In the genomic region with DNA sequence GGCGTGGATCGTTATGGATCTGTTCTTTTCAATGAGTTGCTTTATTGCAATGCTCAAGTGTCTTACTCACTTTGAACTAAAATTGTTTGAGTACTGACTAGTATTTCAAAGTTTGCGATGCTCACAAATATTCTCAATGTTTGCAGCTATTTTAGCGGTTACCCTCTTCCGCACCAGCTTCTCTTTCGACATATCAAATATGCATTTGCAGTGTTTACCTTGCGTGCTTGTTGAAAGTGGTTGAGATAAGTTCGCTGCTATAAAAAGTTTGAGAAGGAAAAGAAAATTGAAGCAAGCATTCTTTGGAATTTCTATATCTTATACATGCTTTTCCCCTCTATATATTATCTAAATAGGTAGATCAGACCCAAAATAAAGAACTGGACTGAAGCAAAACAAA, we compare ENCODE assay signal across 9 mouse cellular contexts.
A peak's percentile ranks its signal among the peaks of the same experiment; 100 is the strongest.
DNase-seq lines count a peak whose midpoint lies in the region; ATAC-seq and TF ChIP-seq lines count a peak whose summit lies in the region.
"Had no signal": no experiment of that assay in that cellular context is flagged by ENCODE, and none has a peak within 500 bp of the region (broad histone marks: within the 10 kb centered on the region; RNA-seq: fewer than 3 reads in every experiment).

No protein-coding gene starts in this region.

- H3K36me3 ChIP-seq in heart, embryonic 11.5 days (ENCODE audit: control insufficient read depth, insufficient read depth, low read length), result no peaks in the 10 kb centered on the region
- no peaks in the 10 kb centered on the region for H3K36me3 ChIP-seq in neural tube, embryonic 11.5 days (ENCODE audit: control insufficient read depth, insufficient read depth, low read length)
- no peaks in the 10 kb centered on the region for H3K36me3 ChIP-seq in kidney, adult 2 months (ENCODE audit: control insufficient read depth, insufficient read depth, low read length)

- no peak for ATAC-seq in heart, embryonic 11.5 days (replicated peaks; ENCODE audit: insufficient number of reproducible peaks, low FRiP score, low TSS enrichment)
- no peak for ATAC-seq in neural tube, embryonic 11.5 days (ENCODE audit: insufficient read depth, low FRiP score, low TSS enrichment)
- ATAC-seq: Patski had no signal

- no peaks in the 10 kb centered on the region for H3K9me3 ChIP-seq in heart, embryonic 11.5 days (replicated peaks; ENCODE audit: control insufficient read depth, low read length)
- H3K9me3 ChIP-seq in neural tube, embryonic 11.5 days (ENCODE audit: control insufficient read depth, low read length), result no peaks in the 10 kb centered on the region

- H3K27me3 ChIP-seq in heart, embryonic 11.5 days (ENCODE audit: control insufficient read depth, insufficient read depth, low read length), result no peaks in the 10 kb centered on the region
- no peaks in the 10 kb centered on the region for H3K27me3 ChIP-seq in neural tube, embryonic 11.5 days (ENCODE audit: control insufficient read depth, insufficient read depth, low read length)
- no peaks in the 10 kb centered on the region for H3K27me3 ChIP-seq in kidney, adult 2 months (replicated peaks; ENCODE audit: control insufficient read depth, insufficient read depth, low read length)

- no peak for TF ChIP-seq POLR2A in kidney, adult 2 months (IDR thresholded peaks at IDR 0.05; ENCODE audit: low read depth, low read length)

- peak overlapping the region; percentile 67 for H3K4me2 ChIP-seq in heart, embryonic 11.5 days
- peak overlapping the region; percentile 43 for H3K4me2 ChIP-seq in neural tube, embryonic 11.5 days (ENCODE audit: low read depth)

- H3K4me3 ChIP-seq in heart, embryonic 11.5 days (ENCODE audit: low read depth, low read length), result peak overlapping the region; percentile 28; the same call in 1 of the 2 replicates
- peak overlapping the region; percentile 22 for H3K4me3 ChIP-seq in neural tube, embryonic 11.5 days (ENCODE audit: low read depth, low read length)
- no peak overlapping the region for H3K4me3 ChIP-seq in kidney, adult 2 months (ENCODE audit: insufficient read depth, low read depth, low read length)

- intact Hi-C loops in heart, postnatal 25 days (cut with DNase I), result no loop called here

- DNase-seq in heart, postnatal 25 days (ENCODE audit: low spot score), result no peak
- DNase-seq in neural tube, embryonic 11.5 days (ENCODE audit: low spot score), result no peak
- DNase-seq in neural tube, embryonic 10.5 days (ENCODE audit: extremely low spot score, low spot score), result no peak
- DNase-seq in lung, postnatal 36 days, result peak; percentile 3
- DNase-seq in gastrocnemius, postnatal 25 days, result no peak
- no peak for DNase-seq in adrenal gland, postnatal 14 days
- no peak for DNase-seq in kidney, adult 2 months

- H3K9ac ChIP-seq in heart, embryonic 11.5 days (ENCODE audit: low read depth, low read length), result no peak overlapping the region
- H3K9ac ChIP-seq in neural tube, embryonic 11.5 days (ENCODE audit: low read length), result no peak overlapping the region

- H3K4me1 ChIP-seq in heart, embryonic 11.5 days (ENCODE audit: control insufficient read depth, insufficient read depth, low read length), result no peaks in the 10 kb centered on the region
- no peaks in the 10 kb centered on the region for H3K4me1 ChIP-seq in neural tube, embryonic 11.5 days (ENCODE audit: control insufficient read depth, insufficient read depth, low read length)
- H3K4me1 ChIP-seq in kidney, adult 2 months (ENCODE audit: control insufficient read depth, insufficient read depth, low read length), result no peaks in the 10 kb centered on the region

- no peak overlapping the region for H3K27ac ChIP-seq in heart, embryonic 11.5 days (ENCODE audit: low read depth, low read length)
- no peak overlapping the region for H3K27ac ChIP-seq in neural tube, embryonic 11.5 days (ENCODE audit: low read depth, low read length)
- no peak overlapping the region for H3K27ac ChIP-seq in kidney, adult 2 months (ENCODE audit: insufficient read depth, low read depth, low read length)

- WGBS in heart, embryonic 11.5 days (ENCODE audit: insufficient replicate concordance), result 70% methylated on average over 8 of the region's 8 CpGs
- 84% methylated on average over 8 of the region's 8 CpGs for WGBS in neural tube, embryonic 11.5 days
- 79% methylated on average over 8 of the region's 8 CpGs for WGBS in kidney, adult 2 months

- TF ChIP-seq CTCF in kidney, adult 2 months (conservative IDR thresholded peaks at IDR 0.05; ENCODE audit: insufficient read depth, insufficient read length, low read depth, low read length), result no peak
